Mouse (Mus musculus): ENCODE measurements around the gene Ubp1. TPM values are rescaled to one million over a fixed set of nuclear protein-coding genes. Genes with fewer than 3 reads are reported as not detected.
"Not testable (repeated sequence)": the region's sequence is repeated elsewhere in the genome, so short reads cannot be mapped to it uniquely, and the experiment has no call there.

The Ubp1 gene
- polyA plus RNA-seq (2015; fragmentation: Nextera tagmentation; extraction: Ambion mirVana) = 23.7 and 26.1 TPM in 2 replicates

GRCm38 (mm10) chr9:113930534-113931374 is at the start of gene Ubp1:
Gene Ubp1 (plus strand): TSS chr9:113930934.
- peak within 1 kb of the TSS; percentile 86 for H3K4me2 ChIP-seq (ENCODE audit: low read length)
- peak within 1 kb of the TSS; percentile 97 for H3K27ac ChIP-seq
- peak within 1 kb of the TSS; percentile 94 for H3K4me3 ChIP-seq (replicated peaks; ENCODE audit: low read depth, low read length)
- peak within 1 kb of the TSS; percentile 98 for H3K9ac ChIP-seq (ENCODE audit: low read depth, low read length)
- no peak for TF ChIP-seq CTCF (IDR thresholded peaks at IDR 0.05; ENCODE audit: low read depth)
- H3K4me1 ChIP-seq (replicated peaks; ENCODE audit: insufficient read depth, low read length) = peaks cover 13% of the 10 kb centered on the region; the same call in 1 of the 2 replicates
- H3K36me3 ChIP-seq (ENCODE audit: insufficient read depth, low read length) = no peaks in the 10 kb centered on the region
- peak; percentile 100 for DNase-seq (ENCODE audit: low spot score)
- H3K9me3 ChIP-seq (replicated peaks; ENCODE audit: low read length) = no peaks in the 10 kb centered on the region
- no peaks in the 10 kb centered on the region for H3K27me3 ChIP-seq (ENCODE audit: insufficient read depth, low read length)
- WGBS = under 1% methylated on average over 55 of the region's 86 CpGs
- ATAC-seq (replicated peaks; ENCODE audit: low FRiP score, low read depth) = peak; percentile 97

DNA sequence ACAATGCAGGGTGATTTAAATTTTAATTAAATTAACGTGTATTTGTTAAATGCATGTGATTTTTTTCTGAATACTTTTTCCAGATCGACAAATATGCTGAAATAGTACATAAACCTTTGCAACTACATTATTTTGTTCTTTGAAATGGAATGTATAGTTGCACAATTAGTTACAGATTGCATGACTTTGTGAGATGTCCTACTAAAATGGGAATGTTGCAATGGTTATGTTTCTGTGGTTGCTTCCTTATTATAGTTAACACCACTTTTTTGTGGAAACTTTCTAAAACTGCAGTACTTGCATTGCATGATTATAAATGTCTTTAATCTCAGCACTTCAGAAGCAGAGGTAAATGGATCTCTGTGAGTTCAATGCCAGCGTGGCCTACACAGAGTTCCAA is 35.8 kb upstream of the Ubp1 start:
- 95% methylated on average over 3 of the region's 3 CpGs for WGBS
- H3K4me3 ChIP-seq (replicated peaks; ENCODE audit: low read depth, low read length) = no peak overlapping the region
- H3K36me3 ChIP-seq (ENCODE audit: insufficient read depth, low read length) = 0 out of 2 replicates have a peak, but pooled peaks cover 4% of the 10 kb centered on the region
- H3K27me3 ChIP-seq (ENCODE audit: insufficient read depth, low read length) = no peaks in the 10 kb centered on the region
- no peak for TF ChIP-seq CTCF (IDR thresholded peaks at IDR 0.05; ENCODE audit: low read depth)
- no peak overlapping the region for H3K27ac ChIP-seq
- H3K4me1 ChIP-seq (replicated peaks; ENCODE audit: insufficient read depth, low read length) = no peaks in the 10 kb centered on the region
- no peak for ATAC-seq (replicated peaks; ENCODE audit: low FRiP score, low read depth)
- no peak overlapping the region for H3K9ac ChIP-seq (ENCODE audit: low read depth, low read length)
- H3K4me2 ChIP-seq (ENCODE audit: low read length) = no peak overlapping the region
- no peak for DNase-seq (ENCODE audit: low spot score)
- H3K9me3 ChIP-seq (replicated peaks; ENCODE audit: low read length) = no peaks in the 10 kb centered on the region

DNA sequence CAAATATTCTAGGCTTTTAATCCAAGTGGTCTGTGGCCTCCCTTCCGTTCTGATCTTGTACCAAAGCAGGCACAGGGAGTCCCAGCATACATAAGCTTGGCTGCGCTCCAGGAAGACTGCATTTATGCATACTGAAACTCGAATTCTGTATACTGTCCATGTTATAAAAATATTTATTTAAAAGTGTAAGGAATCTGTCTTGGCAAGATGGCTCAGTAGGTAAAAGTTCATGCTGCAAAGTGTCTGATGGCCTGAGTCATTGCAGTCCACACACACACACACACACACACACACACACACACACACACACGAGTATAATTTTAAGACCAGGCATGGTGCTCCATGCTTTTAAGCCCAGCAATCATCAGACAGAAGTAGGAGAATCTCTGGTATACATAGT is 27.6 kb upstream of the Ubp1 start:
- Histone ChIP-seq H3K4me3 (replicated peaks; ENCODE audit: low read depth, low read length) (no peak overlapping the region), H3K36me3 (ENCODE audit: insufficient read depth, low read length) (peaks cover 24% of the 10 kb centered on the region), H3K27ac (no peak overlapping the region), H3K9me3 (replicated peaks; ENCODE audit: low read length) (no peaks in the 10 kb centered on the region), H3K4me2 (ENCODE audit: low read length) (no peak overlapping the region), H3K4me1 (replicated peaks; ENCODE audit: insufficient read depth, low read length) (no peaks in the 10 kb centered on the region), H3K9ac (ENCODE audit: low read depth, low read length) (no peak overlapping the region), H3K27me3 (ENCODE audit: insufficient read depth, low read length) (no peaks in the 10 kb centered on the region)
- no peak for TF ChIP-seq CTCF (IDR thresholded peaks at IDR 0.05; ENCODE audit: low read depth)
- 66% methylated on average over 4 of the region's 4 CpGs for WGBS
- ATAC-seq (replicated peaks; ENCODE audit: low FRiP score, low read depth) (no peak), DNase-seq (ENCODE audit: low spot score) (peak; percentile 15)

- not testable (repeated sequence) for H3K9me3 ChIP-seq (replicated peaks; ENCODE audit: low read length); H3K4me1 ChIP-seq (replicated peaks; ENCODE audit: insufficient read depth, low read length); DNase-seq (ENCODE audit: low spot score); H3K27me3 ChIP-seq (ENCODE audit: insufficient read depth, low read length); H3K27ac ChIP-seq; H3K4me2 ChIP-seq (ENCODE audit: low read length); ATAC-seq (replicated peaks; ENCODE audit: low FRiP score, low read depth); H3K4me3 ChIP-seq (replicated peaks; ENCODE audit: low read depth, low read length); H3K9ac ChIP-seq (ENCODE audit: low read depth, low read length)
- H3K36me3 ChIP-seq (ENCODE audit: insufficient read depth, low read length) = peaks cover 31% of the 10 kb centered on the region
- peak; percentile 54 for TF ChIP-seq CTCF (IDR thresholded peaks at IDR 0.05; ENCODE audit: low read depth)
- WGBS = 94% methylated on average over 6 of the region's 6 CpGs
These were observed 26.4 kb upstream of the Ubp1 start for GRCm38 (mm10) chr9:113904315-113904714.

DNA sequence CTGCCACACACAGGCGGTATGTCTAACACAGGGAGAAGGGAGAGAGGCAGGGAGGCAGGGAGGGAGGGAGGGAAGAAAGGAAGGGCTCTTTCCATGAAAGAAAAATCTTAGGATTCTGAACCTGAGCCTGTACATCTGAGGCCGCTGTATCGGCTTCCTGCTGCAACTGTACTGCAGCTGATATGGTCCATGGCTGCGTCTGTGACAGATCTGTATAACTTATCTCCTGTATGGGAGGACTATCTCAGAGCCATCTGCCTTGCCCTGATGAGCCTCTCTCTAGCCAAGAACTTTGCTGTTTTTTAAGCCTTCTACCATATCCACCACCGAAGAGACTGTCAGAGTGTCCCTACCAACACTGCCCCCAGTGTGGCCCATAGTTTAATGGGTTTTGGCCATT is 14.9 kb upstream of the Ubp1 start:
- Histone ChIP-seq H3K9ac (ENCODE audit: low read depth, low read length) (no peak overlapping the region), H3K27me3 (ENCODE audit: insufficient read depth, low read length) (no peaks in the 10 kb centered on the region), H3K4me2 (ENCODE audit: low read length) (no peak overlapping the region), H3K4me1 (replicated peaks; ENCODE audit: insufficient read depth, low read length) (no peaks in the 10 kb centered on the region), H3K36me3 (ENCODE audit: insufficient read depth, low read length) (peaks cover 29% of the 10 kb centered on the region; the same call in 1 of the 2 replicates), H3K4me3 (replicated peaks; ENCODE audit: low read depth, low read length) (no peak overlapping the region), H3K27ac (no peak overlapping the region), H3K9me3 (replicated peaks; ENCODE audit: low read length) (no peaks in the 10 kb centered on the region)
- DNase-seq (ENCODE audit: low spot score) = no peak
- WGBS = 96% methylated on average over 5 of the region's 5 CpGs
- ATAC-seq (replicated peaks; ENCODE audit: low FRiP score, low read depth) = no peak
- TF ChIP-seq CTCF (IDR thresholded peaks at IDR 0.05; ENCODE audit: low read depth) = no peak

- no peak for TF ChIP-seq CTCF (IDR thresholded peaks at IDR 0.05; ENCODE audit: low read depth)
- Histone ChIP-seq H3K27me3 (ENCODE audit: insufficient read depth, low read length) (no peaks in the 10 kb centered on the region), H3K27ac (no peak overlapping the region), H3K36me3 (ENCODE audit: insufficient read depth, low read length) (peaks cover 6% of the 10 kb centered on the region; the same call in 1 of the 2 replicates), H3K4me2 (ENCODE audit: low read length) (no peak overlapping the region), H3K9me3 (replicated peaks; ENCODE audit: low read length) (no peaks in the 10 kb centered on the region), H3K4me3 (replicated peaks; ENCODE audit: low read depth, low read length) (no peak overlapping the region), H3K4me1 (replicated peaks; ENCODE audit: insufficient read depth, low read length) (no peaks in the 10 kb centered on the region), H3K9ac (ENCODE audit: low read depth, low read length) (no peak overlapping the region)
- ATAC-seq (replicated peaks; ENCODE audit: low FRiP score, low read depth) (no peak), DNase-seq (ENCODE audit: low spot score) (no peak)
- WGBS = 92% methylated on average over 5 of the region's 5 CpGs
These were observed 8.1 kb upstream of the Ubp1 start for GRCm38 (mm10) chr9:113922677-113923076.
